Mouse (Mus musculus) mouse trophoblast stem cell (cell line): ENCODE measurements around the gene Uvrag.

Experiments used
- in situ Hi-C, 2 experiments: fragments of 300-500 bp; cut with MseI, MboI; formaldehyde crosslinking; loops; 2 replicates in 1 of 2; 3 replicates in 1 of 2; pipeline ENCODE4 v1.15.1; 2025

Uvrag gene

GRCm38 (mm10) chr7:99062263-99062662, 78.7 kb downstream of the Uvrag start:
- in situ Hi-C loops: loop anchor here in 1 of 2 experiments (10.0 kb wide), 1 partner anchor 307 kb away; no protein-coding TSS in a partner anchor

GRCm38 (mm10) chr7:99061056-99061680, 79.8 kb downstream of the Uvrag start:
- in situ Hi-C loops: loop anchor here in 1 of 2 experiments (10.0 kb wide), 1 partner anchor 306 kb away; no protein-coding TSS in a partner anchor

- in situ Hi-C loops: loop anchor here in 1 of 2 experiments (10.0 kb wide), 1 partner anchor 306 kb away; no protein-coding TSS in a partner anchor
Observed at GRCm38 (mm10) chr7:99060476-99060875, 80.5 kb downstream of the Uvrag start.

GRCm38 (mm10) chr7:99059934-99060333, 81.0 kb downstream of the Uvrag start:
- in situ Hi-C loops: loop anchor here in 1 of 2 experiments (10.0 kb wide), 1 partner anchor 305 kb away; no protein-coding TSS in a partner anchor

- in situ Hi-C loops: no loop called here
Observed at GRCm38 (mm10) chr7:99057053-99057630, 83.8 kb downstream of the Uvrag start.

GRCm38 (mm10) chr7:99053626-99054025, 87.3 kb downstream of the Uvrag start:
- in situ Hi-C loops: no loop called here

GRCm38 (mm10) chr7:99052471-99053241, 88.3 kb downstream of the Uvrag start:
- in situ Hi-C loops: no loop called here

GRCm38 (mm10) chr7:99050882-99051281, 90.1 kb downstream of the Uvrag start:
- in situ Hi-C loops: no loop called here

GRCm38 (mm10) chr7:99049897-99050296, 91.0 kb downstream of the Uvrag start:
- in situ Hi-C loops: no loop called here

GRCm38 (mm10) chr7:99046545-99047206, 94.3 kb downstream of the Uvrag start:
- in situ Hi-C loops: no loop called here

GRCm38 (mm10) chr7:99045525-99045924, 95.4 kb downstream of the Uvrag start:
- in situ Hi-C loops: no loop called here

- in situ Hi-C loops: no loop called here
Observed at GRCm38 (mm10) chr7:99043923-99044322, 97.0 kb downstream of the Uvrag start.

GRCm38 (mm10) chr7:99043322-99043721, 97.6 kb downstream of the Uvrag start:
- in situ Hi-C loops: no loop called here

- in situ Hi-C loops: no loop called here
Observed at GRCm38 (mm10) chr7:99041818-99042217, 99.1 kb downstream of the Uvrag start.

GRCm38 (mm10) chr7:99039912-99040311, 101.0 kb downstream of the Uvrag start:
- in situ Hi-C loops: no loop called here

- in situ Hi-C loops: no loop called here
Observed at GRCm38 (mm10) chr7:99036284-99036683, 104.7 kb downstream of the Uvrag start.

- in situ Hi-C loops: no loop called here
Observed at GRCm38 (mm10) chr7:99034909-99035308, 106.0 kb downstream of the Uvrag start.

- in situ Hi-C loops: no loop called here
Observed at GRCm38 (mm10) chr7:99033838-99034237, 107.1 kb downstream of the Uvrag start.

GRCm38 (mm10) chr7:99033314-99033713, 107.6 kb downstream of the Uvrag start:
- in situ Hi-C loops: no loop called here

GRCm38 (mm10) chr7:99032051-99032450, 108.9 kb downstream of the Uvrag start:
- in situ Hi-C loops: no loop called here

- in situ Hi-C loops: no loop called here
Observed at GRCm38 (mm10) chr7:99028108-99028507, 112.8 kb downstream of the Uvrag start.

- in situ Hi-C loops: no loop called here
Observed at GRCm38 (mm10) chr7:99027185-99027584, 113.8 kb downstream of the Uvrag start.
